Mouse (Mus musculus) granulocyte monocyte progenitor cell, adult 5-6 weeks (primary cell): ENCODE results near the gene Cnga4. TPM values are rescaled to one million over a fixed set of nuclear protein-coding genes. Genes with fewer than 3 reads are reported as not detected.
"Not testable (repeated sequence)": the region's sequence is repeated elsewhere in the genome, so short reads cannot be mapped to it uniquely, and the experiment has no call there.

Experiments used
- ATAC-seq: replicated peaks from 2 replicates; pipeline ENCODE4 v1.8.0; 2016; ENCODE audit warnings: mild to moderate bottlenecking, moderate TSS enrichment, inconsistent platforms; ENCODE audit not compliant: poor library complexity, severe bottlenecking
- total RNA-seq, 2 experiments: library from RNA; stranded (forward) in 1 of 2; stranded (reverse) in 1 of 2; fragments of 200-712, 200-1000 nt in 1 of 2; fragments of >200 nt in 1 of 2; fragmentation: Nextera tagmentation in 1 of 2; gene quantifications; 2 replicates each; pipeline ENCODE4 v1.2.3; 2014 to 2017

The Cnga4 gene
- not detected in 2 replicates for total RNA-seq (2014; fragmentation: Nextera tagmentation)
- not detected in 2 replicates for total RNA-seq (2017)

- ATAC-seq = no peak
Measured at GRCm38 (mm10) chr7:105404268-105404667, at the start of gene Cnga4. Cnga4 (plus strand) TSS chr7:105404568.

- not testable (repeated sequence) for ATAC-seq
Measured at GRCm38 (mm10) chr7:105356064-105356463, 48.3 kb upstream of the Cnga4 start.

- not testable (repeated sequence) for ATAC-seq
Measured at GRCm38 (mm10) chr7:105356487-105356886, 47.9 kb upstream of the Cnga4 start.

DNA sequence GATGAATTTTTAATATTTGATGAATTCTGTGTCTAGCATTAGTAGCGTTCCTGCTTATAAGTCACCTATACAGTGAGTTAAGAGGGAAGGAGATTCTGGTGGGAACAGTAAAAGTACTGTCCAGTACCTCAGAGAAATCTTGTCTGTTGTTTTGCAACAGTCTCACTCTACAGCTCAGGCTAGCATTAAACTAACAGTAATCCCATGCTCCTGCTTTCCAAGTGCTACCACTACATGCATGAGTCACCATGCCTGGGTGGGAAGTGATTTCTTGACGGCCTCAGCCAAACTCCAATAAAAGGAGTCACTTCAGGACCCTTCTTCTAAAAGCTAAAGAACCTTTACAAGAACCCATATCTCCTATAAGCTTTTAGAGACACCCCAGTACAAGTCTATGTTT lies 42.7 kb upstream of the Cnga4 start:
- ATAC-seq = no peak

- peak; percentile 57 for ATAC-seq
Measured at GRCm38 (mm10) chr7:105367268-105367667, 37.1 kb upstream of the Cnga4 start.

DNA sequence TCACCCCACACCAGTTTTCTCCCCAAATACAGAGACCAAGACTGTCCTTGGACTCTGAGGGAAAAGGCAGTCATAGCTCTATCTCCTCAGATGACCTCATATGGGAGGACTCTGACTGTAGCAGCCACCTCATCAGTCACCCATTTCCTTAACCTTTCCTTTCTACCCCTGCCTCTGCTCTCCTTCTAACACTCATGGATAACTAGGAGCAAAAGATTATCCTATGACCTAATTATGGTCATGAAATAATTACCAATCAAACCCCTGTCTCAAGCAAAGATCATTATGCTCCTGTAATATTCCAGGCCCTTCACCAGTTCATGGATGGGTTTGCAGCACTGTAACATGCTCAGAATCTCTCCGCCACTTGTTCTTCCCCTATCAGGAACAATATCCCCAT lies 36.4 kb upstream of the Cnga4 start, which contains the start of gene Olfr692:
Gene Olfr692 (plus strand): TSS at position 301 of the 400 bp plus-strand sequence.
- no peak for ATAC-seq

DNA sequence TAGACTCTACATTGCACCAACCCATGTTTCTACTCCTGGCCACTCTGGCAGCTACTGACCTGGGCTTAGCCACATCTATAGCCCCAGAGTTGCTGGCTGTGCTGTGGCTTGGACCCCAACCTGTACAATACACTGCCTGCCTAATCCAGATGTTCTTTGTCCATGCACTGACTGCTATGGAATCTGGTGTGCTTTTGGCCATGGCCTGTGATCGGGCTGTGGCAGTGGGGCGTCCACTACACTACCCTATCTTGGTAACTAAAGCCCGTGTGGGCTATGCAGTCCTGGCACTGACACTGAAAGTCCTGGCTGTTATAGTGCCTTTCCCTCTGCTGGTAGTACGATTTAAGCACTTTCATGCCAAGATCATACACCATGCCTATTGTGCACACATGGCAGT lies 35.8 kb upstream of the Cnga4 start:
- ATAC-seq = no peak

- peak; percentile 92 for ATAC-seq
Measured at GRCm38 (mm10) chr7:105372912-105373311, 31.5 kb upstream of the Cnga4 start.

DNA sequence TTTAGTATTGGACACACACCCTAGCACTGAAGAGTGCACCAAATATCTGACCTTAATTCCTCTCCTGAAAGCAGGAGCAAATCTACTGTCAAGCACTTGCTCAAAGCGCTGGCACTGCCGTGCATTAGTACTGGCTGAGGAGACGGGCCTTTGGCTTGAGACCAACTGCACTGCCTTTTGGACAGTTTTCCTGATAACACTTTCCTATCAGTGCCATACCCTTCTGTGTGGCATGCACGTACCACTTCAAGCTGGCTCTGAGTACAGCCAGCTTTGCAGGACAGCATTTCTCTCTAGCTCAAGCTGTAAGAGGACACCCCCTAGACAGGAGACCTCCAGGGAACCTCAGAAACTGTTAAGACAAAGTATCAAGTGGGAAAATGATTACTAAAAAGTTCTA lies 30.9 kb upstream of the Cnga4 start:
- ATAC-seq = no peak

DNA sequence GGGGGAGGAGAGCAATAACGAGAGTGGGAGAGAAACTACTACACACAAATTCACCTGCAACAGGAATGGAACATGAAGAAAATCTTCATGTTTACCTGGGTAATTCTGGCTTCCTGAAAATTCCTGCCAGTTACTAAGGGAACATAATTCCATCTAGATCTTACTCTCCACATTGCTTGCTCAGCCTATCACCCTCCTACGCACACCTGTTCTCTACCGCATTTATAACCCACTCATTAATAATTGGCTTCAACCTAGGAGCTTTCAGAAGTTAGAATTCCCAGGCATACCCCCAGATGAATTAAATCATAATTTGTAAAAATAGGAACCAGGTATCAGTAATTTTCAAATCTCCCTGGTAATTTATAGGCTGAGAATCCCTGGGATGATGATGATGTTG lies 30.4 kb upstream of the Cnga4 start:
- no peak for ATAC-seq

DNA sequence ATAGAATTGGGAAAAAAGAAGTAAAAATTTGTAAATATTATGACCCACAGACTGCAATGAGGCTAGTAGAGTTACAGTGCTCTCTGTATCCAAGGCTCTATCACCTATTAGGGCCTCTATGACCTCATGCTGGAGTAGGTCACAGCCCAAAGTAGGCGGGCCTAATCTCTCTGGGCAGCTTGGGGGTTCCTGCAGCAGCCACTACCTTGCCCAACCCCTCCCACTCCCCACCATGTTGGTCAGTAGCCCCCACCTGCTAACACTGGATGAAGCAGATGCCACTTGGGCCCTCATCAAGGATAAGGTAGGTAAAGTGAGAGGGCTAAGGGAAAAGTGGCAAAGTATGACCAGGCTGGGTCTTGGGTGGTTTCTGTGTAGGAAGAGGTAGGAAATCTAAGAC lies 29.5 kb upstream of the Cnga4 start, which contains the start of gene Gm5901:
Gene Gm5901 (plus strand): TSS at position 173 of the 400 bp plus-strand sequence.
- no peak for ATAC-seq

DNA sequence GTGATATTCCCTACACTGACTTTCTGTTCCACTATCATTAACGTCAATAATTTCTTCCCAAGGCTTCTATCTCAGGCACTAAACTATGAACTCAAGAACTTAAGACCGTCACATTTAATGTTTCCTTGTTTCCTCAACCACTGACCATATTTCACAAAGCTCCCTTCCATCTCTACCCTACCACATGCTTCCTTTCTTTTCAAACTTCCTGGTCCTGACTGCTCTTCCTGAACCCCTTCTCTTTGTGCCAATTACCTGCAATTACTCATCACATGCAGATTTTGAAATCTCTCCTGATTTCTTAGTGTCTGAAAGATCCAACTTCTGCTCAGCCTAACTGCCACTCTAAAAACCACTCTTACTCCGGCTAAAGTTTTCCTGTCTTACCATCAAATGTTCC lies 24.0 kb upstream of the Cnga4 start:
- peak; percentile 82 for ATAC-seq

DNA sequence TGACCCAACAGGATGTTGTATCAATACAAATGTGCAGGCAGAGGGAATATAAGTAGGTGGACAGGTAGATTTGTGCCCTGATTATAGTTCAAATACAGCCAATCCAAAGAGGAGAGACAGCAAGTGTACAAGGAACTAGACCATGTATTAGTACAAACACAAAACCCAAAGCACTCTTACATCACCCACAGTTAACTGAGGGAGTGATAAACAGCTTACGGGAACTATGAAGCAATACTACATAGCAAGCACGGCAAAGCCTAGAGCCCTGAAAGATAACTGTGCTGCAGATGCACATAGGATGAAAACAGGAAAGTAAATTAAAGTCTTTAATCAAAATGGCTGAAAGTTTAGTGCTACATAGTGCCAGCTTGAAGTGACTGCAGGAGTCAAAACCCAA lies 16.7 kb upstream of the Cnga4 start:
- peak; percentile 77 for ATAC-seq

DNA sequence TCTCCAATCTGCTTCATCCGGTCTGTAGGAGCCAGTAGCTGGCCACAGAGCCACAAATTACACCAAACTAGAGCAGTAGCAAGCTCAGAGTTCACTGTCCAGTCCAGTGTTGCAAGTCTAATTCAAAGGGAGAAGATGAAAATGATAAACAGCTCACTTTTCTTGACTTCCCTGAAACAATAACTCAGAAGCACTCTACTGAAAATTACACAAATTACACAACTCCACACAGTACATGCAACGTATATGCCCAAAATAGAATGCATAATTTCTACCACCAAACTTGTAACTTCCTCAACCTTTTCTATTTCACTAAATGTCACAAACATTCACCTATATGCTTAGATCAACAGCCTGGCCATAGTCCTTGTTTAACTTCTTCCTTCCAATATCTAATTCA lies 14.1 kb upstream of the Cnga4 start:
- ATAC-seq = peak; percentile 75

- no peak for ATAC-seq
Measured at GRCm38 (mm10) chr7:105394606-105395005, 9.8 kb upstream of the Cnga4 start.

- no peak for ATAC-seq
Measured at GRCm38 (mm10) chr7:105395131-105395820, 9.1 kb upstream of the Cnga4 start.

DNA sequence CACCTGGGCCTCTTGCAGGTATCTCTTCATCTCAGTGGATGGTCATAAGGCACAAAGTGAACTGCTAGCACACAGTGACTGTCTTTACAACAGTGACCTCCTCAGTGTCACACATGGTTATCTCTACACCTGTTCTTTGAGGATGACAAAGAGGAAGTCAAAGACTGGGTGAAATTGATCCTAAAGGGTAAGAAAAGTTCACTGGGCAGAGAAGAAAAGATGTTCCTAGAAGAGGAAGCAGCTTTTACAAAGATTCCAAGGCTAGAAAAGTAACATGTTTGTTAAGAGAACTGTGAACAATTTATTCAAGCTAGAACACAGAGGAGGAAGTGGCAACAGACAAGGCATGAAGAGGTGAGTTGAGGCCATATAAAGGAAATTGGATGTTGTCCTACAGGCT lies 8.2 kb upstream of the Cnga4 start:
- no peak for ATAC-seq

DNA sequence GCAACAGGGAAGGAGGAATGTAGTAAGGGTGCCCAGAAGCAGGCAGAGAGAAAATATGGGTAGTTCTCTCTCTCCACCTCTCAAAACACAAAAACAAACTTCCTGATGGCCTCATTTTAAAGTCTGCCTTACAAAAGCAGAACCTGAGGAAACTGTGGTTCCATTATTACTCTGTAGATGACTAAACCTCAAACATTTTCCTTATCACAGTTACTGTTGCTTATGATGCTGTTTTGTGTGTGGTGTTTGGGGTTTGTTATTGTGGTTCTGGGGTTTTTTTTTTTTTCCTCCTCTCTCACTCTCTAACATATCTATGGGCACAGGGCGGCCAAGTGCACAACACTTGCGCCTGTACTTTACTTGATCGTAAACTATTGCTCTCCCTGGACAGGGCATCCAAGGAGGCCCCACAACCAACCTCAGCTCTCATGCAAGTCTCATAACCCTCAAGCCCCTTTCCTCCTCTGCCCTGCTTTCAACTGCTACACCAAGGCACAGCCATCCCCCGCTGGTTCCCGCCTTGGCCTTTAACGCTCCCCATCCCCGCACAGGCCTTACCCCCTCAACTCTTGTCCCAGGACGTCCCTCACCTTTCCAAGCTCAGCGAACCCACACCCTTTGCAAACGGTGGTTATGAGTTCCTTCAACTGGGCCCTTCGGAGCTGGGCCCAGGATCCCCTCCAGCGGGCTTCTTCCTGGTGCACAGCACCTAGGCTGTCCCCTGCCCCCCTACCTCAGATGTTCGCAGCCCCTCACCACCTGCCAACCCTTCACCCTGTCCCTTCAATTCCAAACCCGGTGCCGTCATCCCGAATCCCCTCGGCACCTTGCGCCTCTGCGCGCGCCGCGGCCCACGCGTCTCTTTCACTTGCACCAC lies 5.1 kb upstream of the Cnga4 start:
- ATAC-seq = peak; percentile 56

- peak; percentile 77 for ATAC-seq
Measured at GRCm38 (mm10) chr7:105399935-105400624, 4.3 kb upstream of the Cnga4 start, which contains the start of gene Fam160a2. Fam160a2 (minus strand) TSS chr7:105400054.

GRCm38 (mm10) chr7:105406322-105406721 lies 2.0 kb downstream of the Cnga4 start:
- ATAC-seq = peak; percentile 84
